Mouse (Mus musculus): Measurements from ENCODE around the gene Gpr176. TPM values are rescaled to one million over a fixed set of nuclear protein-coding genes. Genes with fewer than 3 reads are reported as not detected.
A peak's percentile ranks its signal among the peaks of the same experiment; 100 is the strongest.

Gpr176 gene
- polyA plus RNA-seq, 1 experiment from 2014 or later, result 0.23 TPM

DNA sequence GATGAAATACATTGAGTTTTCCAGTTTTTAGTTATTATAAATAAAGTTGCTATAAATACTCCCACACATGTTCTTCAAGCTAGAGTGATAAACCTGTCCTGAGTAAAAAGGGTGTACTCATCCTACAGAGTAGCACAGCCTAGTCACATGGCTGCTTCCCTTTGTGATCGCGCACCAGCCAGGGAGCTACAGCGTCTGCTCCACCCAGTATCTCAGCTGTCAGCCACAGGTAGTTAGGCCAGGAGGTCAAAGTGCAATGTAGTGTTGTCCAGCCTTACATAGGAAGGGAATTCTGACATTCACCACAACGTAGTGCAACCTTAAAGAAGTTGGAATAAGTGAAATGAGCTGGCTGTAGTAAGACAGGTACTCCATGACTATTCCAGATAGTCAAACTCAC lies 32.3 kb upstream of the Gpr176 start:
- no peaks in the 10 kb centered on the region for H3K27me3 ChIP-seq (ENCODE audit: control insufficient read depth, insufficient read depth, low read length)
- no peaks in the 10 kb centered on the region; the same call in 1 of the 2 replicates for H3K36me3 ChIP-seq (ENCODE audit: control insufficient read depth, insufficient read depth, low read length)
- DNase-seq (ENCODE audit: low spot score) (no peak), ATAC-seq (replicated peaks; ENCODE audit: low FRiP score) (no peak)
- H3K9me3 ChIP-seq (ENCODE audit: control insufficient read depth, low read length), result no peaks in the 10 kb centered on the region
- H3K4me2 ChIP-seq (ENCODE audit: low read depth, low read length, severe bottlenecking), result no peak overlapping the region
- H3K4me1 ChIP-seq (replicated peaks; ENCODE audit: control insufficient read depth, insufficient read depth, low read length), result no peaks in the 10 kb centered on the region
- 95% methylated on average over 4 of the region's 4 CpGs for WGBS
- H3K27ac ChIP-seq (ENCODE audit: low read depth, low read length), result no peak overlapping the region
- no peak overlapping the region for H3K4me3 ChIP-seq (ENCODE audit: low read depth, low read length)
- H3K9ac ChIP-seq (ENCODE audit: low read length), result no peak overlapping the region

DNA sequence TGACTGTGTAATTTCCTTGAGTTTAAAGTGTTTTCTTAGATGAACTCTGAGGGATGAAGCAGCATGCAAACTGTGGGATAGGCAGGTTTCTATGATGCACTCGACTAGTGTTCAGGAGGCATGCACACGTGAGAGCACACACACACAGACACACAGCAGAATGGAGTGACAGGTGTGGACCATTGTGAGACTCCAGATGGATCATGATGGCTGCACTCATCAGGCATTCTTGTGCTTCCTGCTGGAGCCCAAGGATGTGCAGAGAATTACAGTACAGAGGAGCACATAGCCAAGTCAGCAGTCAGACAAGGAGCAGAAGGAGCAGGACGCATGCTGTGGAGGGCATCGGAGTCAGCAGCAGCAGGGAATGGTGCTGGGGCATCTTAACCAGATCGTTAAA lies 31.1 kb upstream of the Gpr176 start:
- Histone ChIP-seq H3K4me1 (replicated peaks; ENCODE audit: control insufficient read depth, insufficient read depth, low read length) (no peaks in the 10 kb centered on the region), H3K36me3 (ENCODE audit: control insufficient read depth, insufficient read depth, low read length) (no peaks in the 10 kb centered on the region; the same call in 1 of the 2 replicates), H3K4me3 (ENCODE audit: low read depth, low read length) (no peak overlapping the region), H3K9ac (ENCODE audit: low read length) (no peak overlapping the region), H3K27ac (ENCODE audit: low read depth, low read length) (no peak overlapping the region), H3K4me2 (ENCODE audit: low read depth, low read length, severe bottlenecking) (no peak overlapping the region), H3K9me3 (ENCODE audit: control insufficient read depth, low read length) (no peaks in the 10 kb centered on the region), H3K27me3 (ENCODE audit: control insufficient read depth, insufficient read depth, low read length) (no peaks in the 10 kb centered on the region)
- ATAC-seq (replicated peaks; ENCODE audit: low FRiP score) (no peak), DNase-seq (ENCODE audit: low spot score) (no peak)
- 76% methylated on average over 5 of the region's 5 CpGs for WGBS

DNA sequence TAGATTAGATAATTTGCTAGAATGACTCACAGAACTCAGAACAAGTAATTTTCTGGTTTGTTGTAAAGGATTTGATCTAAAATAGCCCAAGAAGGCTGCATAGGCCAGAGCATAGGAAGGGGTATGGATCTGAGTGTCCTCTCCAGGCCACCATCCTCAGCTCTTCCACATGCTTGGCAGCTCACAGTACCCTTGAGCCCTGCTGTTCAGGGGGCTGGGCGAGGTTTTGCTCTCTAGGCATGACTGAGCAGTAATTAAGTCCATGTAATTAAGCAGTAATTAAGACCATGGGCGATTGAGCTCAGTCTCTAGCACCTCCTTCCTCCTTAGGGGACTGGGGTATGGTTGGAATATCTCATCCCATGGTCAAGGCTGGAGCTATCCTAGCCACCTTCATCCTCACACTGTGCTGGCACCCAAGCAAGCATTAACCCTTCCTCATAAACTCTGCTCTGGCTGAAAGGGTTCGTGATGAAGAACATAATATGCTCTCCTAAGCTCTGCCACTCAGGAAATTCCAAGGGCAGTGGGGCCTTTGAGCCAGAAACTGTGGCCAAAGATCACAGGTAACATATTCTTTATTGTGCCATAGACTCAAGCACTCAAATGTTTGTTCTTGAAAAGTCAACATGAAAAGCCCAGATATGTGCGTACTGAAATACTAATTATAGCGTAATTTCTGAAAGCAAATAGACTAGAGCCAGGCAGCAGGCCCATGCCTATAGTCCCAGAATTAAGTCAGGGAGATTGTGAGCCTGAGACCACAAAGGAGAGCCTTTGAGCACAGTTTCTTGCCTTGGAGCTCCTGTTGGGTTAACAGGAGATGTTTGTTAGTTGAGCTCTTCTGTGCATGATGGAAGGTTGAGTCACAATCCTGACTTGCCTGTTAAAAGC lies 28.9 kb upstream of the Gpr176 start:
- ATAC-seq (replicated peaks; ENCODE audit: low FRiP score), result no peak

DNA sequence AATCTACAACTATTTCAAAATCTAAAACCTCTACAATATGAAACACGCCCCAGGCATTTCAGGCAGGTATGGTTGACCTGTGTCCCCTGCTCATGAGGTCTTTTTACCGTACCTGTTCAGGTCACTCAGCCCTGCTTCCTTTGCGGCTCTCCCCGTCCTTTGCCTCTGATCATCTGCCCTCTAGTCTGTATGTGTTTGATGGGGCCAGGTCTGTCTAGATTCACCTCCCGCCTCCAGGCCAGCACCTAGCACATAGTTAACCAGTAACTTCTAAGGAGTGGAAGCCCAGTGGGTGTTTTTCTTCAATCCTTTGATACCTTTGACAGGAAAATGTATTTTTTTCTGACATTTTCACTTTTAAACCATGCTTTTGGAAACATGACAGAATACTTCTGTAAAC lies 26.5 kb upstream of the Gpr176 start:
- H3K36me3 ChIP-seq (ENCODE audit: control insufficient read depth, insufficient read depth, low read length), result no peaks in the 10 kb centered on the region
- ATAC-seq (replicated peaks; ENCODE audit: low FRiP score) (no peak), DNase-seq (ENCODE audit: low spot score) (no peak)
- 92% methylated on average over 5 of the region's 5 CpGs for WGBS
- H3K9ac ChIP-seq (ENCODE audit: low read length), result no peak overlapping the region
- H3K4me1 ChIP-seq (replicated peaks; ENCODE audit: control insufficient read depth, insufficient read depth, low read length), result no peaks in the 10 kb centered on the region
- no peak overlapping the region for H3K4me2 ChIP-seq (ENCODE audit: low read depth, low read length, severe bottlenecking)
- no peak overlapping the region for H3K27ac ChIP-seq (ENCODE audit: low read depth, low read length)
- H3K4me3 ChIP-seq (ENCODE audit: low read depth, low read length), result no peak overlapping the region
- H3K9me3 ChIP-seq (ENCODE audit: control insufficient read depth, low read length), result no peaks in the 10 kb centered on the region
- H3K27me3 ChIP-seq (ENCODE audit: control insufficient read depth, insufficient read depth, low read length), result no peaks in the 10 kb centered on the region

More for the DNA sequence above, 28.9 kb upstream of the Gpr176 start:
- 74% methylated on average over 5 of the region's 5 CpGs for WGBS
- H3K27ac ChIP-seq (ENCODE audit: low read depth, low read length), result no peak overlapping the region
- H3K9ac ChIP-seq (ENCODE audit: low read length), result no peak overlapping the region
- no peaks in the 10 kb centered on the region for H3K27me3 ChIP-seq (ENCODE audit: control insufficient read depth, insufficient read depth, low read length)
- DNase-seq (ENCODE audit: low spot score), result no peak
- H3K36me3 ChIP-seq (ENCODE audit: control insufficient read depth, insufficient read depth, low read length), result no peaks in the 10 kb centered on the region
- H3K4me1 ChIP-seq (replicated peaks; ENCODE audit: control insufficient read depth, insufficient read depth, low read length), result no peaks in the 10 kb centered on the region
- H3K4me3 ChIP-seq (ENCODE audit: low read depth, low read length), result no peak overlapping the region
- H3K9me3 ChIP-seq (ENCODE audit: control insufficient read depth, low read length), result no peaks in the 10 kb centered on the region
- H3K4me2 ChIP-seq (ENCODE audit: low read depth, low read length, severe bottlenecking), result no peak overlapping the region

DNA sequence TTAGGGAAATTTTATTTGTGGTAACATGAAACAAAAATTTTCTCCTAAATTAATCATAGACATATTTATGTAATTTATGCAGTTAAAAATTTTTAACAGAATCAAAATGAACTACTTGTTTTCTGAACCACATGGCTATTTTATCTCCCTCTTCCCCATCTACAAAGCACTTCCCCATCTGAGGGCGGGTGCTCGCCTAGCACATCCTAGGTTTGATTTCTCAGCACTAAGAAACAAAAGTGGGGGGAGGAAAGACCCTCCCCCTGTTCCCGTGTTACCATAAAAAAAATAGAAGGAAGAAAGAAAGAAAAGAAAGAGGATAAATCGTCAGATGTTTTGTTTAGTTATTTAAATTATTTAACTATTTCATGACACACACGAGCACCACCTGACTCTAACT lies 18.0 kb upstream of the Gpr176 start:
- no peak overlapping the region for H3K9ac ChIP-seq (ENCODE audit: low read length)
- DNase-seq (ENCODE audit: low spot score) (no peak), ATAC-seq (replicated peaks; ENCODE audit: low FRiP score) (no peak)
- H3K36me3 ChIP-seq (ENCODE audit: control insufficient read depth, insufficient read depth, low read length), result no peaks in the 10 kb centered on the region
- H3K4me2 ChIP-seq (ENCODE audit: low read depth, low read length, severe bottlenecking), result no peak overlapping the region
- H3K27me3 ChIP-seq (ENCODE audit: control insufficient read depth, insufficient read depth, low read length), result no peaks in the 10 kb centered on the region
- no peaks in the 10 kb centered on the region for H3K4me1 ChIP-seq (replicated peaks; ENCODE audit: control insufficient read depth, insufficient read depth, low read length)
- 83% methylated on average over 5 of the region's 5 CpGs for WGBS
- H3K4me3 ChIP-seq (ENCODE audit: low read depth, low read length), result no peak overlapping the region
- no peaks in the 10 kb centered on the region for H3K9me3 ChIP-seq (ENCODE audit: control insufficient read depth, low read length)
- no peak overlapping the region for H3K27ac ChIP-seq (ENCODE audit: low read depth, low read length)

DNA sequence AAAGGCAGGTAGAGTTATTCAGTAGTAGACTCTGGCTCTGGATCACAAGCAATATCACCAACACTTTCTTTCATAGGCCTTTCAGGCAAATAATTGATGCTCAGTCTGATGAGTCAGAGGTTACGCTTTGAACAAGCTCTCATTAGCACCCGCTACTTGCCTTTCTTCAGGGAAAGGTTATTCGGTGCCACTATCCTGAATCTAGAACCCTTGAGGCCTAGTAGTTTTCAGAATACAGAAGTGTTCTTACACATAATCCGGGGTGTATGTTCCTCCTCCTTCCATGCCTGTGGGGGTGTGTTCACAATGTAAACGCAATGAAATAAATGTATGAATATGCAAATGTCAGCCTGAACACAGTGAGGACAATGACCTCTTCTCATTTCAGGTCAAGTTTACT lies 16.9 kb upstream of the Gpr176 start:
- H3K9ac ChIP-seq (ENCODE audit: low read length), result no peak overlapping the region
- no peaks in the 10 kb centered on the region for H3K27me3 ChIP-seq (ENCODE audit: control insufficient read depth, insufficient read depth, low read length)
- no peaks in the 10 kb centered on the region for H3K36me3 ChIP-seq (ENCODE audit: control insufficient read depth, insufficient read depth, low read length)
- no peak overlapping the region for H3K4me2 ChIP-seq (ENCODE audit: low read depth, low read length, severe bottlenecking)
- H3K27ac ChIP-seq (ENCODE audit: low read depth, low read length), result no peak overlapping the region
- WGBS, result 85% methylated on average over 5 of the region's 5 CpGs
- no peak for DNase-seq (ENCODE audit: low spot score)
- no peak overlapping the region for H3K4me3 ChIP-seq (ENCODE audit: low read depth, low read length)
- ATAC-seq (replicated peaks; ENCODE audit: low FRiP score), result no peak
- H3K4me1 ChIP-seq (replicated peaks; ENCODE audit: control insufficient read depth, insufficient read depth, low read length), result no peaks in the 10 kb centered on the region
- H3K9me3 ChIP-seq (ENCODE audit: control insufficient read depth, low read length), result no peaks in the 10 kb centered on the region

DNA sequence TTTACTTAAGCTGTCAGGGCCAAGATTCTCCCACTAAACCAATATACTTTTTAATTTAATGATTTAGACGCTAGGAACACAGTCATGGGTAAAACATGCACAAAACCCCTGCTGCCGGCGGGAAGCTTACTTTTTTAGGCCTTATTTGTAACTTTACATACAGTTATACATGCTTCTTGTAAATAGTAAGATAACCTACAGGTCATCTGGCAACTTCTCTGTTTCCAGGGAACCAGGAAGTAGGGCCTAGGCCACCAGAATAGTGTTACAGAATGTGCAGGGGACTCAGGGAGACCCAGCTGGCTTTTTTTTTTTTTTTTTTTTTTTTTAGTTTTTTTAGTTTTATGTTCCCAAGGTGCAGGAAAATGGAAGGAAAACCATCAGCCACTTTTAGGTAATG lies 16.4 kb upstream of the Gpr176 start:
- Histone ChIP-seq H3K27ac (ENCODE audit: low read depth, low read length) (no peak overlapping the region), H3K4me2 (ENCODE audit: low read depth, low read length, severe bottlenecking) (no peak overlapping the region; the same call in 1 of the 2 replicates), H3K36me3 (ENCODE audit: control insufficient read depth, insufficient read depth, low read length) (no peaks in the 10 kb centered on the region), H3K4me1 (replicated peaks; ENCODE audit: control insufficient read depth, insufficient read depth, low read length) (no peaks in the 10 kb centered on the region), H3K9me3 (ENCODE audit: control insufficient read depth, low read length) (no peaks in the 10 kb centered on the region), H3K9ac (ENCODE audit: low read length) (no peak overlapping the region), H3K4me3 (ENCODE audit: low read depth, low read length) (no peak overlapping the region), H3K27me3 (ENCODE audit: control insufficient read depth, insufficient read depth, low read length) (no peaks in the 10 kb centered on the region)
- WGBS, result 82% methylated on average over 3 of the region's 3 CpGs
- no peak for ATAC-seq (replicated peaks; ENCODE audit: low FRiP score)
- no peak for DNase-seq (ENCODE audit: low spot score)

DNA sequence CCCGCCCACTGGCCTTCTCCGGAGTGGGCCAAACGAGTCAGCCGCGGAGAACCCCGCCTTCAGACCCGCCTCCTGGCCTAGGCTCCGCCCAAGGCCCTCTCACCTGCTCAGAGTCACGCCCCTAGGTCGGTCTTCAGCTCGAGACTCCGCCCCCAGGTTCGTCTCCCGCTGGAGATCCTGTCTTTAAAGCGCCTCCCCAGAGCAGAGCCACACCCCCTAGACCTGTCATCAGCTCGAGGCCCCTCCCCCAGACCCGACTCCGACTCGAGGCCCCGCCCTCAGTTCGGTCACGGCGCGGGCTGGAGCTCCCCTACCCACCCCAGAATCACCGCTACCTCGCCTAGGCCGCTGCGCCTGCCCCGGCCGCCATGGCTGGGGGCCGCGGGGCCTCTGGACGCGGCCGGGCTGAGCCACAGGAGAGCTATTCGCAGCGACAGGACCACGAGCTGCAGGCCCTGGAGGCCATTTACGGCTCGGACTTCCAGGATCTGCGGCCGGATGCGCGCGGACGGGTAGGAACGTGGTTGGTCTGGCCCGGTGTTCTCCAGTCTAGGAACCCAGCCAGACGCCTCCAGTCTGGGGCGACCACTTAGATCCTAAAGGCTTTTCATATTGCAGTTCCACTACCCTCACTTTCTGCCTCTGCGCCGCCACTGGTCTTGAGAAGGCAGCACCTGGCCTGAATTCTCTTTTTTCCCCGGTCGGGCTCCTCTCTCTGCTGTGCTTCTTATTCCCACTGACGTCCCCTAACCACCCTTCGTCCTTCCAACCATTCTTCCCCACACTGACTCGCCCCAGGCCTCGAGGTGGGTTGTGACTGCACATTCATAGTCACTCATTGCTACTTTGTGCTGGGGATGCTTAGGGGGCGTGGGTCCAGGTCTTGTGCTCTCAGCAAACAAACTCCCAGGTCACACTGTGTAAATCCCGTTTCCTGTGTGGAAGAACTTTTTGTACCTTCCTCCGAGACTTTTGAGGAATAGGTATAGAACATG lies 15.4 kb upstream of the Gpr176 start, which contains the start of gene Eif2ak4:
TSS of gene Eif2ak4 (plus strand) at position 278 of the 995 bp plus-strand sequence.
- H3K27ac ChIP-seq (ENCODE audit: low read depth, low read length), result peak within 1 kb of the TSS; percentile 74
- no peaks in the 10 kb centered on the region for H3K27me3 ChIP-seq (ENCODE audit: control insufficient read depth, insufficient read depth, low read length)
- peak within 1 kb of the TSS; percentile 72 for H3K4me2 ChIP-seq (ENCODE audit: low read depth, low read length, severe bottlenecking)
- H3K9ac ChIP-seq (ENCODE audit: low read length), result peak within 1 kb of the TSS; percentile 87
- whole genome bisulfite sequencing, result 1% methylated on average over 61 of the region's 61 CpGs
- H3K4me3 ChIP-seq (ENCODE audit: low read depth, low read length), result peak within 1 kb of the TSS; percentile 68
- H3K9me3 ChIP-seq (ENCODE audit: control insufficient read depth, low read length), result no peaks in the 10 kb centered on the region
- no peaks in the 10 kb centered on the region for H3K36me3 ChIP-seq (ENCODE audit: control insufficient read depth, insufficient read depth, low read length)
- H3K4me1 ChIP-seq (replicated peaks; ENCODE audit: control insufficient read depth, insufficient read depth, low read length), result no peaks in the 10 kb centered on the region
- DNase-seq (ENCODE audit: low spot score) (peak; percentile 99), ATAC-seq (replicated peaks; ENCODE audit: low FRiP score) (peak; percentile 98)
